Mouse (Mus musculus): ENCODE data around the gene Gm4340.
"Not testable (repeated sequence)": the region's sequence is repeated elsewhere in the genome, so short reads cannot be mapped to it uniquely, and the experiment has no call there.

The Gm4340 gene

GRCm38 (mm10) chr10:104193742-104194141 lies at the start of gene Gm4340:
TSS of gene Gm4340 (plus strand) at chr10:104194042.
- DNase-seq (ENCODE audit: low read depth in 2 of 2, low spot score in 2 of 2) = not testable (repeated sequence)

- DNase-seq (ENCODE audit: low read depth in 2 of 2, low spot score in 2 of 2) = not testable (repeated sequence)
Measured at GRCm38 (mm10) chr10:104151197-104151596, 42.6 kb upstream of the Gm4340 start, which contains the start of gene Gm6763. TSS of gene Gm6763 (plus strand) at chr10:104151497.

GRCm38 (mm10) chr10:104159706-104160105 lies 34.1 kb upstream of the Gm4340 start, which contains the start of gene Gm8764:
TSS of gene Gm8764 (plus strand) at chr10:104160006.
- DNase-seq (ENCODE audit: low read depth in 2 of 2, low spot score in 2 of 2) = not testable (repeated sequence)

- not testable (repeated sequence) for DNase-seq (ENCODE audit: low read depth in 2 of 2, low spot score in 2 of 2)
Measured at GRCm38 (mm10) chr10:104168215-104168614, 25.6 kb upstream of the Gm4340 start, which contains the start of gene Gm21304. TSS of gene Gm21304 (plus strand) at chr10:104168515.

GRCm38 (mm10) chr10:104176724-104177123 lies 17.1 kb upstream of the Gm4340 start, which contains the start of gene Gm21312:
TSS of gene Gm21312 (plus strand) at chr10:104177024.
- DNase-seq (ENCODE audit: low read depth in 2 of 2, low spot score in 2 of 2) = not testable (repeated sequence)

GRCm38 (mm10) chr10:104185233-104185632 lies 8.6 kb upstream of the Gm4340 start, which contains the start of gene Gm20765:
TSS of gene Gm20765 (plus strand) at chr10:104185533.
- not testable (repeated sequence) for DNase-seq (ENCODE audit: low read depth in 2 of 2, low spot score in 2 of 2)

- no peak for DNase-seq (ENCODE audit: low read depth in 2 of 2, low spot score in 2 of 2)
Measured at GRCm38 (mm10) chr10:104209655-104210054, 15.8 kb downstream of the Gm4340 start.

GRCm38 (mm10) chr10:104210268-104210990 lies 16.6 kb downstream of the Gm4340 start:
- no peak for DNase-seq (ENCODE audit: low read depth in 2 of 2, low spot score in 2 of 2)

- no peak for DNase-seq (ENCODE audit: low read depth in 2 of 2, low spot score in 2 of 2)
Measured at GRCm38 (mm10) chr10:104214527-104214926, 20.7 kb downstream of the Gm4340 start.

GRCm38 (mm10) chr10:104220303-104221021 lies 26.6 kb downstream of the Gm4340 start:
- DNase-seq (ENCODE audit: low read depth in 2 of 2, low spot score in 2 of 2) = no peak

All from CD8-positive naive resting alpha-beta T cell, adult 2 months (primary cell).